Mouse (Mus musculus) thymus, postnatal 14 days (tissue): ENCODE data around the gene Emilin2.

ENCODE experiments used
- DNase-seq: peaks from one replicate; pipeline ENCODE4 v3.0.0; 2021

Emilin2 gene

DNA sequence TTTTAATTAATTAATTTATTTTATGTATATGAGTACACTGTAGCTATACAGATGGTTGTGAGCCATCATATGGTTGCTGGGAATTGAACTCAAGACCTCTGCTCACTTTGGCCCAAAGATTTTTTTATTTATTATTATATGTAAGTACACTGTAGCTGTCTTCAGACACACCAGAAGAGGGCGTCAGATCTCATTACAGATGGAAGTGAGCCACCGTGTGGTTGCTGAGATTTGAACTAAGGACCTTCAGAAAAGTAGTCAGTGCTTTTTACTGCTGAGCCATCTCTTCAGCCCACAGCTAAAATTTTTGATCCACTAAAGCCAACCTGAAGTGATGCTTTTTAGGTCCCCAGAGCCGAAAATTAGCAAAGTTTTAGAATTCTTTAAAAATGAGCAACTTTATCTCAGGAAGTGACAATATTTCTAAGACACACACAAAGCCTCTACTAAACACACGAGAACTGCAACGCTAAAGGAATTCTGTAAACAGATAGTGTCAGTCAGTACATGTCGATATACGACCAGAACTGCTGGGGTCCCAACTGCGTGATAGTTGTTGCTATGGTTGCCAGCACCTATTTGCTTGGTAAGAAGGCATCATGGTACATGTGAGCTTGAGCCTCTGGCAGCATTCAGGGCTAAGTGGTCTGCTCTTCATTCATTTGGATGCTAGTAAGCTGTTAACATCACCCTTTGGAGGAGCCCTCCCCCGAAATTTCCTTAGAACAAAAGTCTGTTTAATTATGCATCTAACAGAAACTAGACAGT, 84.5 kb downstream of the Emilin2 start:
- DNase-seq: no peak

GRCm38 (mm10) chr17:71225091-71225490, 86.7 kb downstream of the Emilin2 start:
- peak; percentile 47 for DNase-seq

GRCm38 (mm10) chr17:71224521-71224920, 87.3 kb downstream of the Emilin2 start:
- DNase-seq: no peak

- DNase-seq: no peak
Observed at GRCm38 (mm10) chr17:71223676-71224075, 88.1 kb downstream of the Emilin2 start.

DNA sequence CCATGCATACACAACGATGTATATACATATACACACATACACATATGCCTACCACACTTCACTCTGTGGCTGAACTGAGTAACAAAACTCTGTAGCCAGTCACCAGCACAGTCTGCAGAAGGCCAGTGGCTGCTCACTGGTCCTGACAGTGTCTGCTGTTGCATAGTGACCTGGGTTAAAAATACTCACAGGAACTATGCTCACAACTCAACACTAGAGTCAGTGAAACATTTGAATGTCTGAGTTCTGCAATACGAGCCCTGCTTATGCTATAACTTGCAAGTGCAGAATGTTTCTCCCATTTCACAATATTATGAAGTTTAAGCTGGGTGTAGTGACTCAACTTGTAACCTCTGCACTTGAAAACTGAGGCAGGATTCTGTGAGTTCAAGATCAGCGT, 90.4 kb downstream of the Emilin2 start:
- no peak for DNase-seq

DNA sequence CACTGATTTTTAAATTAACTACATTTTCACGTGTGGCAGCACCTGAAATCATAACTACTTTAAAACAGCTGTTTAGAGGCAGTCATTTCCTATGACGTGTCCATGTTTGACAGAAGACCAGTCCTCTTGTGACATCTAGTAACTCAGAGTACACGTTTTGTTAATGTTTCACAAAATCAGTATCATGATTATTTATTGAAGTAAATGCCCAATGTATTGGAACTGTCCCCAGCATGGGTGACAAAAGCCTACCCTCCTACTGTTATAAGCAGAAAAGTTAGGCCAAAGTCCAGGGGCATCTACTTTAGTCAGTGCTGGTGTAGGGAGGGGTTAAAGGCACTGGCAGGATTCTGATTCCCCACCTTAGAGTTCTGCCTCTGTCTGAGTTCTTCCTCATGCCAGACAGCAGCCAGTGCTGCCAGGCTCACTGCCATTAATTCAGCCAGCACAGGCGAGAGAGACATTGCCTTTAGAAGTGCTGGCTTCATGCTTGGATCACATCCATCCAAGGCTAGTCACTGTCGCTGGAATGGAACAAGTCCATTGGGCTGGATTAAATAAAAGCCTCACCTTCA, 94.6 kb downstream of the Emilin2 start:
- DNase-seq: no peak

DNA sequence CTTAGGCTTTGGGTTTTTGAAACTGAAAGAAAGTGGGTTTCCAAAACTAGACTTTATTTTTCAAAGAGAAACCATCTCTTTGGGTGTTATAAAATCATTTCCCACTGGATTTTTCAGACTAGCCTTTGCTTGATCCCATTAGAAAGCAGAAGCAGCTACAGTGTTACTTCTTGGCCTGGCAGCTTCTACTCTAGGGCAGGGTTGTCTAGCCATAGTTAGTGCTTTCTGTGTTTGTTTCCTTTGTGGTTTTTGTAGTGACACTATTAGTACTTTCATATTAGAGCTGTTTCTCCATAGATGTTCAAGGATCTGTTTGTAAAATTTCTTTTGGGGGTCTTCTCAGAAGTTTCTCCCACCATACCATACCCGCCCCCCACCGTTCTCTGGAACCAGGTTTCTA, 95.5 kb downstream of the Emilin2 start:
- no peak for DNase-seq

- DNase-seq: no peak
Observed at GRCm38 (mm10) chr17:71215241-71215839, 96.4 kb downstream of the Emilin2 start.

GRCm38 (mm10) chr17:71214514-71215240, 97.1 kb downstream of the Emilin2 start:
- DNase-seq: no peak

- no peak for DNase-seq
Observed at GRCm38 (mm10) chr17:71213666-71214065, 98.1 kb downstream of the Emilin2 start.

DNA sequence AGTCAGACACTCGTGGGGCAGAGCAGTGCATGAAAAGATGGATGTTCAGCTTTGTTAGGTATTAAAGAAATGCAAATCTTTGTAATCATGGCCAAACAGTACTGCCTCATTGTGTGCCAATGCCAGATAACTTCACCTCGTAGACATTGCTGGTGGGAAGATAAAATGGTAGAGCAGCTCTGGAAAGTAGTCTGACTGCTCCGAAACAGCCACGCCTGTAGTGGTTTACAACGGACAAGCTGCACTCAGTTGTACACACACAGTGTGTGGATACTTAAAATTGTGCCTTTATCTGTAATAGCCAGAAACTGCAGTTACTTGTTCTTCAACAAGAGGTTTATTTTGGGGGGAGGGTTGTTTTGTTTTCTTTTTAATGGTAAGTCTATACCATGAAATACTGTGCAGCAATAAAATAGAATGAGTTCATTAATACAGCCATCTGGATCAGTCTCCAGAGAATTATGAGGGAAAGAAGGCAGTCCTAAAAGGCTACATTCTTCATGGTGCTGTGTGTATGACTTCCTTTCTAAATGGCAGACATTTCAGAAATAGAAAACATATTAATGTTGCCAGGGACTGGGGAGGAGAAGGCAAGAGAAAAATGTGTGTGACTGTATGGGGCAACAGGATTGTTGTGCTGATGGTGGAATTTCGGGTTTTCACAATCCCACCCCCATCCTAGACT, 99.7 kb downstream of the Emilin2 start:
- DNase-seq: no peak

- no peak for DNase-seq
Observed at GRCm38 (mm10) chr17:71209936-71210335, 101.8 kb downstream of the Emilin2 start.

DNA sequence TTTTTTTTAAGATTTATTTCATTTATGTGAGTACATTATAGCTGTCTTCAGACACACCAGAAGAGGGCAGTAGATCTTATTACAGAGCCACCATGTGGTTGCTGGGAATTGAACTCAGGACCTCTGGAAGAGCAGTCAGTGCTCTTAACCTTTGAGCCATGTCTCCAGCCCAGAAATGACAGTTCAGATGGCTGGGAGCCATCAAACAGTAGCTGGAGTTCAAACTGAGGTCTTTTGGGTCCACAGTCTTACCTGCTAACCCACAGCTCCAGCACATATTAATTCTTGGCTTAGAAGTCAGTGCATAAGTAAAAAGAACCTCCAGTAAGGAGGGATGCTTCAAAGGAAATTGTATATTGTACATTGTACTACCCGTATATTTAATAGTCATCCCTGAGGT, 102.9 kb downstream of the Emilin2 start:
- DNase-seq: no peak

- no peak for DNase-seq
Observed at GRCm38 (mm10) chr17:71208376-71208775, 103.4 kb downstream of the Emilin2 start.

DNA sequence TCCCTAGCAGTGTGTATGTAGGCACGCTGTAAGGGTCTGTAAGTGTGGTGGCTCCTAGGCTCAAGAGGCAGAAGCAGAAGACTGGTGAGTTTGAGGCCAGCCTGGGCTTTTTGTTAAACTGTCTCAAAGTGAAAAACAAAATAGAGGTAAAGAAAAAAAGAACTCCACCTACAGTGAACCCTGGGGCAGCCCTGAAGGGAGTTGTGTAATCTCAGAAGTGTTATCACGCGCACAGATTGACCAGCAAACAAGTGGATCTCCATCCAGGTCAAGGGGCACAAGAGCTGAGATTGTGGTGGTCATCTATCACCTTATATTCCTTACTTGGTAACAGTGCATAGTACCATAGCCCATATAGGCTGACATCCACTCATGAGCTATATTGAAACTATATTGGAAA, 104.5 kb downstream of the Emilin2 start:
- DNase-seq: no peak

DNA sequence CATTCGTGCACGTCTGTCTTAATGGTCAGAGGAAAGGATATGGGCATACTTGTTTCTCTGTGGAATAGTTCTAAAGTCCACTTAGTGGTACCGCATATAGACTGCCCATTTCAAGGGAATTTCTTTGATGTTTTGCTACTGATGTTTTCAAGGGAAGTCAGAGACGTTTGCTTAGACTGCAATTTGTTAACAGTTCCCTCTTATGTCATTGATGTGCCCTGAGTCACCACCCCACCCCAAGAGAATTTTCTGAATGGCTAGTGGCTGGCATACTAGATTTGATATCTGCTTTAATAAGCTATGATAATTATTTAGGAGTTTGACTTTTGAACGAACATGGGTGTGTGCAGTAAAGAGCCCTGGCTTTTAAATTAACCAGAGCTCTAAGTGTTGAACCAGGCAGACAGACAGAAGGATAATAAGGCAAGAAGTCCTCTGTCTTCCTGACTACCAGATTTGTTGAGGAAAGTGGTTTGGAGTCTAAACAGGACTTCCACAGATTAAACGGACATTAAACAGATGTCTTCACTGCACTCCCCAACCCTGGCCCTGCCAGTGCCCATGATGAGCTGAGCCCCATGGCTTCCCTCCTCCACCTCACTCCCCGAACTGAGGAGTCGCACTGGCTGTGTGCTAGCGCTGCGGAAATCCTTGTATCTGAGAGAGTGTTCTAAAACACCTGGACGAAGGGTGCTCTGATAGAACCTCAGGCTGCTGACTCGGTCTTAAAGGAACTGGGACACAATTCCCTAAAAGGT, 105.5 kb downstream of the Emilin2 start:
- DNase-seq: no peak

- DNase-seq: peak; percentile 38
Observed at GRCm38 (mm10) chr17:71204809-71205091, 107.0 kb downstream of the Emilin2 start.

DNA sequence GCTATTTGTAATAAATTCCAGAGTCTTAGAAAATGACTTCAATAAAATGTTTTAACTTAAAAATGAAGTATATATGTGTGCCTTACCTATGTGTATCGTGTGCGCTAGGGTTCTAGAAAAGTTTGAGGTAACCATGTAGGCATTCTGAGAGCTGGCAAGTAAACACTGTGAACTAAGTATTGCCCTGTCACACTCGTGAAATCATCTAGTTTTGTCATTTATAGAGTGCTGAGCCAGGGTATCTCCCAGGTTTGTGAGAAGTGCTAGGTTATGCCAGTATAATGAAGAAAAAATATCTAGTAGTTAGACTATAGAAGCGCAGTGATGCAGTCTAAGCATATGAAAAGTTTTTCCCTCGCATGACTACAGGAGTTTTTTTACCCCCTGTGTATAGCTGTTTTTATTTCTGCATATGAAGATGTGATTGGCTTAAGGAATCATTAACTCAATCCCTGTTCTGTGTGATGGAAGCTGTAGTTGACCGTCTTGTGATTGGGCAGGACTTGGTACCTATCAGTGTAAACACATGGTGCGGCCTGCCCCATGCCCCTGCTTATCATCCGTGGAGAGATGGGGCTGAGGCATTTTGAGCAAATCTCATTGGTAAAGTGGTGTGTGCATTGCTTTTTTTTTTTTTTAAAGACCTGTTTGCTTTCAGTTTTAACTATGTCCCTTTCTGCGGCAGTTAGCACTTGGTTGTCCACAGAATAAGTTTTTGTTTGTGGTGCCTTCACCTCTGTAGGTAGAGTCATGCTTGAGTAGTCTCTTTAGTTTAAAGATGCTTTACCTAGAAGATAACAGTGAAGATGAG, 107.6 kb downstream of the Emilin2 start:
- no peak for DNase-seq
